12 mouse cellular contexts compared by ENCODE assay signal in the genomic region with DNA sequence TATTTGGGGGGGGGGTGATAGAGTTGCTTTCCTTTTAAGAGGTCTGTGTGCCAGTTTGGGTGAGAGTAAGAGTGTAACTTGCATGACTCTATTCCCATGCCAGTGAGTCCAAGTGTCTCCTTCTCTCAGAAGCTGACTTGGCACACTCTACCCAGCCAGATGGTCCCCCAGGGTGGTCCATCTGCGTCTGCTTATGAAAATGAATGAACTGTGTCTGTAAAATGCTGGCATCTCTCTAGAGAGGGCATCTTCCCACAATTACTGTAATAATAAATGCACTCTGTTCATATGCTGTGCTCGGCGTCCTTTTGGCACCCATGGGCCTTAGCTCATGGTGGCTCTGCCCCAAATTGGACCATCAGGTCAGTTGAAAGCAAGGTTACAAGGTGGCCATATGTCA.
DNase-seq lines count a peak whose midpoint lies in the region; ATAC-seq and TF ChIP-seq lines count a peak whose summit lies in the region.
"Had no signal": no experiment of that assay in that cellular context is flagged by ENCODE, and none has a peak within 500 bp of the region (broad histone marks: within the 10 kb centered on the region; RNA-seq: fewer than 3 reads in every experiment).

No protein-coding gene starts in this region.

- no peak for DNase-seq in forebrain, embryonic 10.5 days (ENCODE audit: extremely low spot score, low spot score)
- peak; percentile 78 to 82 for DNase-seq in right cerebral cortex, postnatal 10 days (ENCODE audit: low spot score in 2 of 2)
- no peak for DNase-seq in right cerebral cortex, postnatal 36 days (ENCODE audit: low spot score in 2 of 2)
- DNase-seq in forebrain, postnatal 0 days: peak; percentile 89
- DNase-seq in thymus, adult 2 months: no peak
- DNase-seq in spleen, postnatal 10 days (ENCODE audit: low spot score in 2 of 2): no peak
- no peak for DNase-seq in thymus, postnatal 4 days
- DNase-seq: kidney, adult 2 months; liver, embryonic 13.5 days had no signal

- TF ChIP-seq CTCF in forebrain, postnatal 0 days (IDR thresholded peaks at IDR 0.05; ENCODE audit: low read depth): no peak
- no peak for TF ChIP-seq CTCF in thymus, adult 2 months (IDR thresholded peaks at IDR 0.05; ENCODE audit: borderline replicate concordance, control insufficient read depth, extremely low read depth, insufficient read depth, low read length, poor library complexity)

- no peak overlapping the region for H3K9ac ChIP-seq in forebrain, embryonic 13.5 days
- H3K9ac ChIP-seq in forebrain, postnatal 0 days: no peak overlapping the region
- H3K9ac ChIP-seq: liver, embryonic 13.5 days had no signal

- H3K27ac ChIP-seq in forebrain, embryonic 13.5 days: no peak overlapping the region
- H3K27ac ChIP-seq in forebrain, embryonic 10.5 days: no peak overlapping the region
- H3K27ac ChIP-seq in forebrain, postnatal 0 days (ENCODE audit: low read depth, low read length): no peak overlapping the region
- H3K27ac ChIP-seq in thymus, adult 2 months (ENCODE audit: control insufficient read depth, insufficient read depth, low read length): no peak overlapping the region
- H3K27ac ChIP-seq: liver, embryonic 13.5 days; macrophage had no signal

- no peaks in the 10 kb centered on the region for H3K9me3 ChIP-seq in forebrain, embryonic 13.5 days (replicated peaks)
- no peaks in the 10 kb centered on the region for H3K9me3 ChIP-seq in forebrain, embryonic 10.5 days
- no peaks in the 10 kb centered on the region for H3K9me3 ChIP-seq in forebrain, postnatal 0 days (ENCODE audit: low read length)
- H3K9me3 ChIP-seq: liver, embryonic 13.5 days had no signal

- H3K4me1 ChIP-seq in forebrain, embryonic 13.5 days: no peaks in the 10 kb centered on the region
- H3K4me1 ChIP-seq in forebrain, embryonic 10.5 days: no peaks in the 10 kb centered on the region
- H3K4me1 ChIP-seq in forebrain, postnatal 0 days (ENCODE audit: insufficient read depth): peaks cover 4% of the 10 kb centered on the region
- no peaks in the 10 kb centered on the region for H3K4me1 ChIP-seq in thymus, adult 2 months (replicated peaks; ENCODE audit: control insufficient read depth, insufficient read depth, low read length)
- H3K4me1 ChIP-seq: liver, embryonic 13.5 days had no signal

- WGBS in forebrain, embryonic 13.5 days: 71% methylated on average over 3 of the region's 3 CpGs
- WGBS in forebrain, embryonic 10.5 days: 83% methylated on average over 3 of the region's 3 CpGs
- whole genome bisulfite sequencing in forebrain, postnatal 0 days: 38% methylated on average over 3 of the region's 3 CpGs
- WGBS in thymus, adult 2 months: 93% methylated on average over 3 of the region's 3 CpGs

- H3K4me3 ChIP-seq in forebrain, embryonic 13.5 days: no peak overlapping the region
- H3K4me3 ChIP-seq in forebrain, embryonic 10.5 days: no peak overlapping the region
- H3K4me3 ChIP-seq in forebrain, postnatal 0 days (ENCODE audit: low read depth, low read length): no peak overlapping the region
- H3K4me3 ChIP-seq in thymus, adult 2 months (ENCODE audit: control insufficient read depth, insufficient read depth, low read length): no peak overlapping the region
- H3K4me3 ChIP-seq: liver, embryonic 13.5 days had no signal

- ATAC-seq in forebrain, embryonic 13.5 days: peak; percentile 90
- peak; percentile 92 for ATAC-seq in forebrain, postnatal 0 days

- no peaks in the 10 kb centered on the region for H3K36me3 ChIP-seq in forebrain, embryonic 13.5 days (ENCODE audit: poor library complexity, severe bottlenecking)
- no peaks in the 10 kb centered on the region for H3K36me3 ChIP-seq in forebrain, embryonic 10.5 days (replicated peaks)
- no peaks in the 10 kb centered on the region for H3K36me3 ChIP-seq in forebrain, postnatal 0 days (ENCODE audit: insufficient read depth)
- H3K36me3 ChIP-seq in thymus, adult 2 months (ENCODE audit: control insufficient read depth, insufficient read depth, low read length): no peaks in the 10 kb centered on the region
- H3K36me3 ChIP-seq: G1E; liver, embryonic 13.5 days had no signal

- TF ChIP-seq POLR2A in thymus, adult 2 months (IDR thresholded peaks at IDR 0.05; ENCODE audit: control insufficient read depth, extremely low read depth, insufficient read depth, low read length, poor library complexity): no peak

- H3K4me2 ChIP-seq in forebrain, embryonic 13.5 days: no peak overlapping the region
- no peak overlapping the region for H3K4me2 ChIP-seq in forebrain, postnatal 0 days (ENCODE audit: low read depth)
- H3K4me2 ChIP-seq: liver, embryonic 13.5 days had no signal

- H3K27me3 ChIP-seq in forebrain, embryonic 13.5 days: no peaks in the 10 kb centered on the region
- no peaks in the 10 kb centered on the region for H3K27me3 ChIP-seq in forebrain, embryonic 10.5 days (ENCODE audit: poor library complexity, severe bottlenecking)
- H3K27me3 ChIP-seq in forebrain, postnatal 0 days (ENCODE audit: insufficient read depth, low read length): no peaks in the 10 kb centered on the region
- H3K27me3 ChIP-seq in thymus, adult 2 months (ENCODE audit: control insufficient read depth, insufficient read depth, low read length): no peaks in the 10 kb centered on the region
- H3K27me3 ChIP-seq: liver, embryonic 13.5 days had no signal

Comparison
In these comparisons a context has a peak if more than half of its experiments do, and no peak if none do; other contexts are left out.
1. DNase-seq: peak in right cerebral cortex, postnatal 10 days (2 of 2) and forebrain, postnatal 0 days (single experiment); none in forebrain, embryonic 10.5 days (single experiment), right cerebral cortex, postnatal 36 days (0 of 2), thymus, adult 2 months (single experiment), spleen, postnatal 10 days (0 of 2) and thymus, postnatal 4 days (single experiment).